Mouse (Mus musculus) kidney, adult 2 months (tissue): ENCODE data around the gene Tubb4b.

Experiments used
- CTCF ChIP-seq: fragments of 200-500 bp; conservative IDR thresholded peaks from 2 replicates; pipeline ENCODE4 v1.5.1; 2011; ENCODE audit warnings: low read depth, mild to moderate bottlenecking, control low read depth, low read length, moderate library complexity, mixed read lengths; ENCODE audit not compliant: insufficient read depth, insufficient read length
- POLR2A ChIP-seq: fragments of 200-500 bp; IDR thresholded peaks from one replicate; pipeline ENCODE4 v1.6.1; 2011; ENCODE audit warnings: low read depth, low read length, control low read depth

DNA sequence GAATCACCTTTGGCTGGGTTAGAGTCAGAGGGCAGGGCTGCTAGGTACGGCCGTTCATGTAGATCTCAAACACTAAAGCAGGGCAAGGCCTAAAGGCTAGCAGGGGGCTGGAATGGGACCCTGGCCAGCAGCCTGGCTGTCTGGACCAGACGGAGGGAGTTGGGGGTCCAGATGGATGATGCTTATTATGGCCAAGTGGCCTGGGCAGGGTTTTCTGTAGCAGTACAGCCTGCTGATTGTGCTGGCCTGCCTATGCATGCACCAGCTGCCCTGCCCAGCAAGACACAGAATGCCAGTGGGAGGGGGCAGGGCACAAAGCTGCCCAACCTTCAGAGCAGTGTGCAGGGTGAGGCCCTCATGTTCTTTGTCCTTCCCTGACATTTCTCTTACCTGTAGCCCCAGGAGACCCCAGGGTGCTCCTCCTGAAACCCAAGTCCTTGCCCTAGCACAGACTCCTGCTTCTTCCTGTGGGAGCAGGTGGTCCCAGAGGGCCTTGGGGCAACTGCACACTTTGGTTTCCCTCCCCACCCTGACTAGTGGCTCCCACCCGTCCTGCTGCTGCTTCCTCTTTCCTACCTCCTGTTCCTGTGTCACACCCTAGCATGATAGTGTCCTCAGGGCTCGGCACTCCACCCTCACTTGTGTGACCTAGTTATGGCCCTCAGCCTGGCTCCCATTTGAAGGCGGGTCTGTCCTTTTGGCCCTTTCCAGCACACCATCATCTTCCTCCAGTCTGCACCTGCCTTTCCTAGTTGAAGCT is 41.6 kb upstream of the Tubb4b start:
- no peak for TF ChIP-seq POLR2A
- no peak for TF ChIP-seq CTCF
